Mouse (Mus musculus) midbrain, embryonic 16.5 days (tissue): ENCODE data around the gene Tmem150b. TPM values are rescaled to one million over a fixed set of nuclear protein-coding genes. Genes with fewer than 3 reads are reported as not detected.

ENCODE experiments used
- ATAC-seq: fragments of 200-750 bp; cut with Nextera tagmentation; 2 replicates; pipeline ENCODE4 v1.8.0; 2017; ENCODE audit warnings: moderate TSS enrichment
- H3K27ac ChIP-seq: fragments of 300-500 bp; sonication (generic); 2 replicates; pipeline ENCODE4 v1.5.1; 2014; ENCODE audit warnings: mild to moderate bottlenecking, low read length, mixed read lengths
- H3K27me3 ChIP-seq: fragments of 300-500 bp; sonication (generic); 2 replicates; pipeline ENCODE4 v1.6.1; 2014; ENCODE audit warnings: low read depth, low read length, mixed read lengths; ENCODE audit not compliant: control insufficient read depth, insufficient read depth
- H3K36me3 ChIP-seq: fragments of 300-500 bp; sonication (generic); 2 replicates; pipeline ENCODE4 v1.6.1; 2014; ENCODE audit warnings: mild to moderate bottlenecking, low read length, moderate library complexity, mixed read lengths; ENCODE audit not compliant: control insufficient read depth, insufficient read depth
- H3K4me1 ChIP-seq: fragments of 300-500 bp; sonication (generic); 2 replicates; pipeline ENCODE4 v1.6.1; 2014; ENCODE audit warnings: mild to moderate bottlenecking, low read length, mixed read lengths; ENCODE audit not compliant: control insufficient read depth, insufficient read depth
- H3K4me2 ChIP-seq: fragments of 300-500 bp; sonication (generic); 2 replicates; pipeline ENCODE4 v1.6.1; 2014; ENCODE audit warnings: mild to moderate bottlenecking, low read length, mixed read lengths
- H3K4me3 ChIP-seq: fragments of 300-500 bp; sonication (generic); 2 replicates; pipeline ENCODE4 v1.5.1; 2014; ENCODE audit warnings: low read depth, mild to moderate bottlenecking, low read length, moderate library complexity, mixed read lengths
- H3K9ac ChIP-seq: fragments of 300-500 bp; sonication (generic); 2 replicates; pipeline ENCODE4 v1.6.1; 2014; ENCODE audit warnings: low read depth, low read length, mixed read lengths
- H3K9me3 ChIP-seq: fragments of 300-500 bp; sonication (generic); replicated peaks from 2 replicates; pipeline ENCODE4 v1.6.1; 2014; ENCODE audit warnings: mild to moderate bottlenecking, low read length, mixed read lengths; ENCODE audit not compliant: control insufficient read depth, poor library complexity, severe bottlenecking
- WGBS: fragments of 180-500 bp; shearing (Covaris S2); extraction: QIAGEN DNeasy Blood & Tissue Kit; methylation state at CpG from one replicate; pipeline ENCODE4 v1.1.7; 2014; 5-methylcytosine and 5-hydroxymethylcytosine counted together
- polyA plus RNA-seq: library from polyadenylated mRNA; unstranded; fragments of >200 nt; fragmentation: Nextera tagmentation; extraction: Ambion mirVana; gene quantifications from 2 replicates; pipeline ENCODE4 v1.2.1, GENCODE M21; 2015

Tmem150b gene
- polyA plus RNA-seq, result 0.25 TPM in 1 of 2 replicates, not detected in the other

- no peak within 1 kb of the TSS for H3K27ac ChIP-seq
- H3K9ac ChIP-seq, result no peak within 1 kb of the TSS
- no peaks in the 10 kb centered on the region for H3K36me3 ChIP-seq
- H3K27me3 ChIP-seq, result no peaks in the 10 kb centered on the region
- no peak for ATAC-seq
- H3K9me3 ChIP-seq, result no peaks in the 10 kb centered on the region
- 83% methylated on average over 7 of the region's 7 CpGs for WGBS
- no peak within 1 kb of the TSS for H3K4me2 ChIP-seq
- no peaks in the 10 kb centered on the region for H3K4me1 ChIP-seq
- no peak within 1 kb of the TSS for H3K4me3 ChIP-seq
Measured at GRCm38 (mm10) chr7:4725169-4725568, at the start of gene Tmem150b. Gene Tmem150b, minus strand, starts transcription at chr7:4725249.

GRCm38 (mm10) chr7:4771202-4771601 is 46.2 kb upstream of the Tmem150b start, which contains the start of gene Fam71e2:
Gene Fam71e2, minus strand, starts transcription at chr7:4771302.
- Histone ChIP-seq H3K4me2 (no peak within 1 kb of the TSS), H3K4me3 (no peak within 1 kb of the TSS), H3K9ac (no peak within 1 kb of the TSS), H3K27ac (no peak within 1 kb of the TSS), H3K27me3 (peaks cover 8% of the 10 kb centered on the region), H3K9me3 (no peaks in the 10 kb centered on the region), H3K36me3 (no peaks in the 10 kb centered on the region), H3K4me1 (no peaks in the 10 kb centered on the region)
- 89% methylated on average over 4 of the region's 5 CpGs for WGBS
- no peak for ATAC-seq

DNA sequence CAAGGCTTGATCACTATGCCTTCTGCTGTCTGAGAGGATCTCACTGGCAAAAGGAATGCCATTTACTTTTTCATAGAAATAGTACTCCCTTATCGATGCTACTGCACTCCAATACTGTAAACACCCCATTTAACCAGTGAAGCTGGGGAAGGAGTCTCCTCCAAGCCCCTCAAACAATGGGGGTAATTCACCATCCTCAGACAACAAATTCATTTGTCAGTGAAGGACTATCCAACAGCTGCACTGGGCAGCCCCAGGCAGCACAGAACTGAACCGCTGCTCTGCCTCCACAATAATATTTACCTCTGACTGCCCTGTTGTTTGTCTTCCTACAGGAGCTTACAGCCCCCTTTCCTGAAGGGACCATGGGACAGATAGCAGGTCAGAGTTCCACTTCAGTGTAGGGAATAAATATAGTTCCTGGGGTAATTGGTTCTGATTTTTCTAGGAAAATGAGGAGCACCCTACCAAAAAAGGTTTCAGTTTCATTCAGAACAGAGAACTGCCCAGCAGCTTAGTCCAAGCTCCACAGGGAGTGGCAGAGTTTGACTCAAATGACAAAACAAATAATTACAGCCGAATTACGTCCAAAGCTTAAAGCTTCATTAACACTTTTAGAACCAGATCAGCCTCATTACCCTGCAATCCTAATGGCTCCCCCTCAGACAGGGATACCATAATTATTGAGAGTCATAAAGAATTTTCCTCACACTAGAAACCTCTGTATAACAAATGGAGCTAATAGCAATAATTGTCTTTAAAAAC is 40.1 kb upstream of the Tmem150b start:
- Histone ChIP-seq H3K4me1 (no peaks in the 10 kb centered on the region), H3K27me3 (no peaks in the 10 kb centered on the region), H3K36me3 (no peaks in the 10 kb centered on the region), H3K4me3 (no peak overlapping the region), H3K4me2 (no peak overlapping the region), H3K9ac (no peak overlapping the region), H3K9me3 (no peaks in the 10 kb centered on the region), H3K27ac (no peak overlapping the region)
- ATAC-seq, result no peak
- WGBS, result 11% methylated on average over 4 of the region's 4 CpGs

GRCm38 (mm10) chr7:4759670-4760069 is 34.6 kb upstream of the Tmem150b start:
- Histone ChIP-seq H3K9me3 (no peaks in the 10 kb centered on the region), H3K36me3 (no peaks in the 10 kb centered on the region), H3K27ac (no peak overlapping the region), H3K4me3 (no peak overlapping the region), H3K27me3 (no peaks in the 10 kb centered on the region), H3K4me1 (no peaks in the 10 kb centered on the region), H3K4me2 (no peak overlapping the region), H3K9ac (no peak overlapping the region)
- 53% methylated on average over 1 of the region's 1 CpGs for WGBS
- no peak for ATAC-seq

- no peaks in the 10 kb centered on the region for H3K27me3 ChIP-seq
- peak within 1 kb of the TSS; percentile 49 for H3K9ac ChIP-seq
- 3% methylated on average over 24 of the region's 24 CpGs for WGBS
Measured at GRCm38 (mm10) chr7:4752821-4753570, 27.9 kb upstream of the Tmem150b start, which contains the start of gene Cox6b2. Gene Cox6b2, minus strand, starts transcription at chr7:4753094.

DNA sequence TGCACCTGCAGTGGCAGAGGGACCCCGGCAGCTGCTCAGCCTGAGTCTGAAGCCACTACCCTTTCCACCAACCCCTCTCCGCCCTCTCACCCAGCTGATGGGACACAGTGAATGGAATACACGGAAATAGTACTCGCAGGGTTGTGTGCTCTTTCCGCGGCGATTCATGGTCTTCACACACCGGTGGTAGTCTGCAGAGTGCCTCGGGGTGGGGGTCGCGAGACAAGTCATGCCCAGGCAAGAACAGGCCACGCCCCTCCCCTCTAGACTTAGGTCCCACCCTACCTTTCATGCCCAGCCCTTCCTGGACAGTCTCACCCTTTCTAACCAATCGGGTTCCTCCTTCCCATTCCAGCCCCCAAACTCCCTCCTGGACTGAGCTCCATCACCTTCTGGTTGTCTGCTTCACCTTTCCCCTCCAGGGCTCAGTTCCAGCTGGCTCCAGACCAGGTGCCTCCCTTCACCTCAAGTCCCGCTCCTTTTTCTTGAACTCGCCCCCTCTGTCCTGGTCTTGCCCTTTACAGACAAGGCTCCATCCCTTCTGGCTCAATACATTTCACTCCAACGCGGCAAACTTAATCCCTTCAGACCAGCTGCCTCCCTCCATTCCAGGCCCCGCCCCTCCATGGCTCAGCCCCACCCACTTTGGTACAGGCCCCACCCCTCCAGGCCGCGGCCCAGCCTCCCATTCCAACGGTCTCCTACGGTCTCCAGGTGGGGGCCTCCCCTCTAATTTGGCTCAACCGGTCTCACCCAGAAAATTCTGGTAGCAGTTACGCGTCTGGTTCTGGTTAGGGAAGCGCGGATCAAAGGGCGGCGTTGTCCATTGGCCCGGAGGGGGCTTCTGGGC is 27.1 kb upstream of the Tmem150b start:
- 2% methylated on average over 30 of the region's 30 CpGs for WGBS
- Histone ChIP-seq H3K27me3 (no peaks in the 10 kb centered on the region), H3K4me2 (peak overlapping the region; percentile 73), H3K4me3 (peak overlapping the region; percentile 40), H3K27ac (no peak overlapping the region), H3K9me3 (no peaks in the 10 kb centered on the region), H3K4me1 (peaks cover 15% of the 10 kb centered on the region), H3K36me3 (no peaks in the 10 kb centered on the region), H3K9ac (peak overlapping the region; percentile 49)
- ATAC-seq, result peak; percentile 69

More at GRCm38 (mm10) chr7:4752821-4753570, 27.9 kb upstream of the Tmem150b start, which contains the start of gene Cox6b2:
- H3K4me2 ChIP-seq, result peak within 1 kb of the TSS; percentile 73
- H3K4me1 ChIP-seq, result peaks cover 15% of the 10 kb centered on the region
- no peaks in the 10 kb centered on the region for H3K36me3 ChIP-seq
- ATAC-seq, result peak; percentile 93
- no peak within 1 kb of the TSS for H3K27ac ChIP-seq
- peak within 1 kb of the TSS; percentile 40 for H3K4me3 ChIP-seq
- no peaks in the 10 kb centered on the region for H3K9me3 ChIP-seq

GRCm38 (mm10) chr7:4749169-4749568 is 24.1 kb upstream of the Tmem150b start:
- WGBS, result 94% methylated on average over 2 of the region's 2 CpGs
- Histone ChIP-seq H3K4me3 (no peak overlapping the region), H3K27ac (no peak overlapping the region), H3K4me2 (no peak overlapping the region), H3K27me3 (no peaks in the 10 kb centered on the region), H3K9ac (no peak overlapping the region), H3K36me3 (peaks cover 10% of the 10 kb centered on the region), H3K9me3 (no peaks in the 10 kb centered on the region), H3K4me1 (peaks cover 15% of the 10 kb centered on the region)
- ATAC-seq, result no peak

DNA sequence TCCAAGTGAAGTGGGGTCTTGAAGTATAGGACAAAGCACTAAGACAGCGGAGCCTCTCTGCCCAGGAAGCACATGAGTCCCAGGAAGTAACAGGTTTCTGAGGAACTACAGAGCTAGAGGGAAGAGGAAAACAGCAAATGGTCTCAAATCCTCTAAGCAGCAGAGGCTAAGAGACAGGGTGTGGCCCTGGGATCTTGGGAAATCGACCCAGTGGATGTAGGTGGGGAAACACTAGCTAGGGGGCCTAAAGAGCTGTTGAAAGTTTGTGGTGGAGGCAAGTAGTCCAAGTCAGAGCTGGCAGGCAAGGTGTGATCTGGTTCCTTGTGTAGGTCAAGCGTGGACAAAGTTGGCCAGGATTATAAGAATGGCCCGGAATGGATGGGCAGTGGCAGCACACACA is 23.3 kb upstream of the Tmem150b start:
- peaks cover 14% of the 10 kb centered on the region for H3K4me1 ChIP-seq
- H3K9me3 ChIP-seq, result no peaks in the 10 kb centered on the region
- ATAC-seq, result no peak
- H3K4me3 ChIP-seq, result no peak overlapping the region
- H3K36me3 ChIP-seq, result peaks cover 10% of the 10 kb centered on the region
- H3K27ac ChIP-seq, result no peak overlapping the region
- WGBS, result 85% methylated on average over 4 of the region's 4 CpGs
- no peak overlapping the region for H3K4me2 ChIP-seq
- H3K9ac ChIP-seq, result no peak overlapping the region
- no peaks in the 10 kb centered on the region for H3K27me3 ChIP-seq
